Comparison of ENCODE assay signal across 7 mouse cellular contexts in the genomic region with DNA sequence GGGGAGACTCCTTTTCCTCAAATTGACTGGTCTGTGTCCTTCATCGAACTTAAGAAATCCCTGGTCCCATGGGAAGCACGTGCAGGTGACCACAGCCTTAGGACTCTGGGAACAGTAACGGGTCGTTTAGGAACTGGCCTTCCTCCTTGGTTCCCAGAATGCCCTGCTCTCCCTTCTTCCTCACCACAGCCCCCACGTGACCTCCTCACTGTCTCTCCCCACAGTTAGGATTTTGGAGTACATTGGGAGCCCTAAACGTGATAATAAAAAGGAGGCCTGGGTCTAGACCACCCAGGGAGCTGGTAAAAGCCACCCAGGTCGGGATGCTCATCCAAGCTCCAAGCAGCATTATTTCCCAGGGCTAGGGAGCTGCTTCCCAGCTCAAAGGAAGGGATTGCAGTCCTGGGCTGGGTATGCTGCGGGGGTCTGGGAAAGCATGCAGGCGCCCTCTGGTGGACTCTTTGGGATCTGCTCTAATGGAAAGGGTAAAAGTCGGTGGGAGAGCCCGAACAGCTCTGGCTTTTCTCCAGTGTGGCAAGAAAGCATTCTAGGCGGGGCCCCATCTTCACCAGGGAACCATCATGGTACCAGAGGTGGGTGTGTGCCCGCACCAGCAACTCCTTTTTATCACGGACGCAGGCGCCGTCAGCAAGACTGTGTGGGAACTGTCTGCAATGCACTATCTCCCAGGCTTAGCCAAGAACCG. TPM values are rescaled to one million over a fixed set of nuclear protein-coding genes. Genes with fewer than 3 reads are reported as not detected.
DNase-seq lines count a peak whose midpoint lies in the region; ATAC-seq and TF ChIP-seq lines count a peak whose summit lies in the region.

No protein-coding gene starts in this region.

- intact Hi-C loops in gastrocnemius, postnatal 14 days (cut with DNase I; ENCODE audit: low total_unique reads): loop anchor here (5.0 kb wide), 1 partner anchor 40 kb away; no protein-coding TSS in a partner anchor
- intact Hi-C loops in left cerebral cortex, postnatal 4 days (cut with DNase I): no loop called here

- TF ChIP-seq CTCF in cortical plate, adult 2 months (IDR thresholded peaks at IDR 0.05; ENCODE audit: extremely low read depth, insufficient read depth, low read length): peak; percentile 62

- H3K4me1 ChIP-seq in cortical plate, adult 2 months (ENCODE audit: control insufficient read depth, insufficient read depth, low read length): no peaks in the 10 kb centered on the region
- peaks cover 10% of the 10 kb centered on the region for H3K4me1 ChIP-seq in midbrain, embryonic 10.5 days

- no peak for TF ChIP-seq POLR2A in cortical plate, adult 2 months (IDR thresholded peaks at IDR 0.05; ENCODE audit: extremely low read depth, insufficient read depth, low read length)

- 19% methylated on average over 18 of the region's 18 CpGs for WGBS in midbrain, embryonic 10.5 days

- H3K4me3 ChIP-seq in cortical plate, adult 2 months (ENCODE audit: insufficient read depth, low read length): no peak overlapping the region
- H3K4me3 ChIP-seq in midbrain, embryonic 10.5 days: peak overlapping the region; percentile 19; the same call in 1 of the 2 replicates

- H3K27me3 ChIP-seq in midbrain, embryonic 10.5 days (ENCODE audit: low read depth, poor library complexity, severe bottlenecking): peaks cover 12% of the 10 kb centered on the region; the same call in 1 of the 2 replicates

- H3K36me3 ChIP-seq in midbrain, embryonic 10.5 days: no peaks in the 10 kb centered on the region

- peak; percentile 78 for DNase-seq in gastrocnemius, postnatal 14 days
- DNase-seq in hindlimb bud, embryonic 11.5 days (ENCODE audit: extremely low spot score, low read depth, low spot score): peak; percentile 41
- peak; percentile 88 for DNase-seq in left cerebral cortex, postnatal 4 days
- peak; percentile 84 for DNase-seq in midbrain, embryonic 10.5 days (ENCODE audit: low spot score)
- peak; percentile 72 to 84 for DNase-seq in spleen, postnatal 10 days (ENCODE audit: low spot score in 2 of 2)

- H3K27ac ChIP-seq in cortical plate, adult 2 months (ENCODE audit: insufficient read depth, low read length): no peak overlapping the region
- H3K27ac ChIP-seq in midbrain, embryonic 10.5 days (replicated peaks): peak overlapping the region; percentile 59

- ATAC-seq in activated CD4-positive, CD25-positive, alpha-beta regulatory T cell, adult 4 months: peak; percentile 60

- no peaks in the 10 kb centered on the region for H3K9me3 ChIP-seq in midbrain, embryonic 10.5 days (replicated peaks)

RNA-seq across cellular contexts. Expression of a gene that starts 12.0 kb away (rescaled TPM):
- polyA plus RNA-seq in activated CD4-positive, CD25-positive, alpha-beta regulatory T cell, adult 4 months (2017; shearing (Covaris generic)): 10 to 100 TPM; 14.2 to 37.7 TPM
- polyA plus RNA-seq in cortical plate, adult 2 months (2012; rRNA removed): 3.2 and 4.1 TPM in 2 replicates
- 100 to 1,000 TPM; 113 to 172 TPM for total RNA-seq in gastrocnemius, postnatal 14 days (2021)
- 1 to 10 TPM; 1.4 to 1.8 TPM for total RNA-seq in left cerebral cortex, postnatal 4 days (2021)
- polyA plus RNA-seq in midbrain, embryonic 10.5 days (2016; fragmentation: Nextera tagmentation; extraction: Ambion mirVana): 0.53 and 0.83 TPM in 2 replicates

RNA-seq across cellular contexts. Expression of a gene that starts 20.7 kb away (rescaled TPM):
- 1 to 10 TPM; 1.7 TPM for polyA plus RNA-seq in activated CD4-positive, CD25-positive, alpha-beta regulatory T cell, adult 4 months (2017; shearing (Covaris generic))
- 28.2 and 28.5 TPM in 2 replicates for polyA plus RNA-seq in cortical plate, adult 2 months (2012; rRNA removed)
- 1 to 10 TPM; 3.1 to 3.6 TPM for total RNA-seq in gastrocnemius, postnatal 14 days (2021)
- total RNA-seq in left cerebral cortex, postnatal 4 days (2021): 10 to 100 TPM; 17.4 to 17.7 TPM
- 11.8 and 12.7 TPM in 2 replicates for polyA plus RNA-seq in midbrain, embryonic 10.5 days (2016; fragmentation: Nextera tagmentation; extraction: Ambion mirVana)

RNA-seq across cellular contexts. Expression of a gene that starts 39.8 kb away (rescaled TPM):
- polyA plus RNA-seq in activated CD4-positive, CD25-positive, alpha-beta regulatory T cell, adult 4 months (2017; shearing (Covaris generic)): 1 to 10 TPM in 1 of 2 experiments, not detected in 1; 1.1 TPM
- polyA plus RNA-seq in cortical plate, adult 2 months (2012; rRNA removed): 0.85 and 1.3 TPM in 2 replicates
- under 1 TPM; 0.62 to 0.70 TPM for total RNA-seq in gastrocnemius, postnatal 14 days (2021)
- 1 to 10 TPM; 2.6 to 5.7 TPM for total RNA-seq in left cerebral cortex, postnatal 4 days (2021)
- 0.47 and 0.89 TPM in 2 replicates for polyA plus RNA-seq in midbrain, embryonic 10.5 days (2016; fragmentation: Nextera tagmentation; extraction: Ambion mirVana)

RNA-seq across cellular contexts. Expression of a gene that starts 57.0 kb away (rescaled TPM):
- not detected for polyA plus RNA-seq in activated CD4-positive, CD25-positive, alpha-beta regulatory T cell, adult 4 months (2017; shearing (Covaris generic))
- 3.6 and 4.2 TPM in 2 replicates for polyA plus RNA-seq in cortical plate, adult 2 months (2012; rRNA removed)
- not detected for total RNA-seq in gastrocnemius, postnatal 14 days (2021)
- 1 to 10 TPM; 4.9 to 7.0 TPM for total RNA-seq in left cerebral cortex, postnatal 4 days (2021)
- polyA plus RNA-seq in midbrain, embryonic 10.5 days (2016; fragmentation: Nextera tagmentation; extraction: Ambion mirVana): 52.7 and 54.9 TPM in 2 replicates

RNA-seq across cellular contexts. Expression of a gene that starts 57.9 kb away (rescaled TPM):
- polyA plus RNA-seq in activated CD4-positive, CD25-positive, alpha-beta regulatory T cell, adult 4 months (2017; shearing (Covaris generic)): 100 to 1,000 TPM; 193 to 282 TPM
- 160 and 162 TPM in 2 replicates for polyA plus RNA-seq in cortical plate, adult 2 months (2012; rRNA removed)
- 10 to 100 TPM; 45.6 to 45.9 TPM for total RNA-seq in gastrocnemius, postnatal 14 days (2021)
- total RNA-seq in left cerebral cortex, postnatal 4 days (2021): 100 to 1,000 TPM; 123 to 143 TPM
- polyA plus RNA-seq in midbrain, embryonic 10.5 days (2016; fragmentation: Nextera tagmentation; extraction: Ambion mirVana): 100 and 101 TPM in 2 replicates
